Mouse (Mus musculus) G1E (cell line): ENCODE measurements around the gene Cdc42bpg. TPM values are rescaled to one million over a fixed set of nuclear protein-coding genes. Genes with fewer than 3 reads are reported as not detected.

Experiments used
- ATAC-seq: 2 replicates; pipeline ENCODE4 v1.8.0; 2016; ENCODE audit warnings: mild to moderate bottlenecking; ENCODE audit not compliant: insufficient number of reproducible peaks, poor library complexity, low FRiP score, severe bottlenecking; ENCODE audit errors: extremely low read depth
- DNase-seq: peaks from one replicate; pipeline ENCODE4 v3.0.0; 2012; ENCODE audit warnings: low spot score
- H3K27me3 ChIP-seq: 2 replicates; pipeline ENCODE4 v1.6.1; 2012; ENCODE audit warnings: mild to moderate bottlenecking, low read length, inconsistent platforms; ENCODE audit not compliant: insufficient read depth
- H3K36me3 ChIP-seq: replicated peaks from 2 replicates; pipeline ENCODE3; 2012; ENCODE audit warnings: mild to moderate bottlenecking, inconsistent platforms
- H3K4me1 ChIP-seq: 2 replicates; pipeline ENCODE4 v1.6.1; 2012; ENCODE audit warnings: low read depth, low read length, inconsistent platforms, mixed read lengths; ENCODE audit not compliant: insufficient read depth
- H3K4me3 ChIP-seq: 2 replicates; pipeline ENCODE4 v1.5.1; 2012; ENCODE audit warnings: low read depth, mild to moderate bottlenecking, inconsistent platforms, low read length, moderate library complexity, mixed read lengths
- H3K9me3 ChIP-seq: replicated peaks from 2 replicates; pipeline ENCODE4 v1.6.1; 2012; ENCODE audit warnings: inconsistent platforms
- CTCF ChIP-seq: IDR thresholded peaks from 2 replicates; pipeline ENCODE4 v1.5.1; 2012; ENCODE audit warnings: low read depth, low read length, inconsistent platforms, mixed read lengths
- GATA1 ChIP-seq: IDR thresholded peaks from 2 replicates; pipeline ENCODE4 v1.6.1; 2012; ENCODE audit warnings: borderline replicate concordance, low read length, inconsistent platforms, mixed read lengths
- GATA2 ChIP-seq: IDR thresholded peaks from 2 replicates; pipeline ENCODE4 v1.6.1; 2012; ENCODE audit warnings: low read depth, low read length, inconsistent platforms, borderline replicate concordance
- POLR2AphosphoS5 ChIP-seq: IDR thresholded peaks from 2 replicates; pipeline ENCODE4 v1.6.1; 2012; ENCODE audit warnings: low read depth, low read length, inconsistent platforms; ENCODE audit not compliant: insufficient replicate concordance
- TAL1 ChIP-seq: conservative IDR thresholded peaks from 2 replicates; pipeline ENCODE4 v1.6.1; 2012; ENCODE audit warnings: low read depth, low read length, inconsistent platforms, mixed read lengths
- polyA plus RNA-seq: library from polyadenylated mRNA; stranded (reverse); fragments of >175 nt; gene quantifications from 2 replicates; pipeline ENCODE4 v1.2.3, GENCODE M21; 2012
- total RNA-seq, 2 experiments: library from RNA; stranded (forward) in 1 of 2; stranded (reverse) in 1 of 2; fragments of 200-1000 nt in 1 of 2; fragments of >200 nt in 1 of 2; fragmentation: Nextera tagmentation in 1 of 2; gene quantifications; 2 replicates each; pipeline ENCODE4 v1.2.3; 2014 to 2017

The Cdc42bpg gene
- total and polyA plus RNA-seq, 3 experiments: 2.0 to 14.1 (median 5.0) TPM

GRCm38 (mm10) chr19:6364317-6364725 is 58.1 kb downstream of the Cdc42bpg start:
- Histone ChIP-seq H3K4me3 (peak overlapping the region; percentile 97), H3K9me3 (no peaks in the 10 kb centered on the region), H3K4me1 (peaks cover 40% of the 10 kb centered on the region), H3K36me3 (peaks cover 70% of the 10 kb centered on the region), H3K27me3 (no peaks in the 10 kb centered on the region)
- no peak for TF ChIP-seq POLR2AphosphoS5
- no peak for TF ChIP-seq GATA2
- no peak for TF ChIP-seq TAL1
- TF ChIP-seq GATA1: no peak
- ATAC-seq (no peak), DNase-seq (peak; percentile 71)

- DNase-seq (no peak), ATAC-seq (no peak)
- TF ChIP-seq CTCF: no peak
- TF ChIP-seq TAL1: no peak
- no peak for TF ChIP-seq GATA2
- TF ChIP-seq GATA1: no peak
- no peak for TF ChIP-seq POLR2AphosphoS5
- H3K4me1 ChIP-seq: peaks cover 41% of the 10 kb centered on the region
- H3K9me3 ChIP-seq: no peaks in the 10 kb centered on the region
- peaks cover 73% of the 10 kb centered on the region for H3K36me3 ChIP-seq
- no peaks in the 10 kb centered on the region for H3K27me3 ChIP-seq
- H3K4me3 ChIP-seq: peak overlapping the region; percentile 97
Observed at GRCm38 (mm10) chr19:6364842-6365241, 58.6 kb downstream of the Cdc42bpg start.

DNA sequence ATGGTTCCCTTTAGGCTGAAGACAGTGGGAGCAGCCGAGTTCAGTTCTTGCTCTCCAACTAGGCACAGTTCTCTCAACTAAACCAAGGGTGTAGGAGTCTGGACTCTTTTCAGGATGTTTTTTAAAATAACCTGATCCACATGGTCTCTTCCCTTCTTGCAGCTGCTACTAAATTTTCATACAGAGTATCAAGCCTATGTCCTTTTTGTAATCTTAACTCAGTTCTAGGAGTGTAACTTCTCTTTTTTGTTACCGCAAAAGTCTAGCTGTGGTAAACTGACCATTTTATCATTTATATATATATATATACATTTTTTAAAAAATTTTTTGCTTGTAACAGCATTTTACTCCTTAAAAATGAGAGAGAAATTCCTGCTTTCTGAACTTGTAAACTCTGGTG is 63.9 kb downstream of the Cdc42bpg start:
- no peak for ATAC-seq

GRCm38 (mm10) chr19:6372433-6372832 is 66.2 kb downstream of the Cdc42bpg start:
- Histone ChIP-seq H3K9me3 (no peaks in the 10 kb centered on the region), H3K4me3 (no peak overlapping the region), H3K27me3 (no peaks in the 10 kb centered on the region), H3K4me1 (peaks cover 73% of the 10 kb centered on the region), H3K36me3 (peaks cover 98% of the 10 kb centered on the region)
- TF ChIP-seq CTCF: no peak
- no peak for TF ChIP-seq POLR2AphosphoS5
- no peak for TF ChIP-seq TAL1
- no peak for TF ChIP-seq GATA1
- no peak for TF ChIP-seq GATA2
- ATAC-seq (no peak), DNase-seq (no peak)

More for the DNA sequence above, 63.9 kb downstream of the Cdc42bpg start:
- no peaks in the 10 kb centered on the region for H3K27me3 ChIP-seq
- no peaks in the 10 kb centered on the region for H3K9me3 ChIP-seq
- H3K36me3 ChIP-seq: peaks cover 98% of the 10 kb centered on the region
- H3K4me3 ChIP-seq: no peak overlapping the region
- DNase-seq: no peak
- no peak for TF ChIP-seq CTCF
- TF ChIP-seq TAL1: no peak
- no peak for TF ChIP-seq POLR2AphosphoS5
- H3K4me1 ChIP-seq: peaks cover 84% of the 10 kb centered on the region

- Histone ChIP-seq H3K36me3 (peaks cover 98% of the 10 kb centered on the region), H3K4me3 (no peak overlapping the region), H3K27me3 (no peaks in the 10 kb centered on the region), H3K4me1 (peaks cover 71% of the 10 kb centered on the region), H3K9me3 (no peaks in the 10 kb centered on the region)
- ATAC-seq: no peak
- DNase-seq: peak; percentile 29
- TF ChIP-seq CTCF: peak; percentile 62
- no peak for TF ChIP-seq TAL1
- peak; percentile 62; the same call in 1 of the 2 replicates for TF ChIP-seq POLR2AphosphoS5
Observed at GRCm38 (mm10) chr19:6373539-6374400, 67.5 kb downstream of the Cdc42bpg start.

GRCm38 (mm10) chr19:6374571-6374970 is 68.3 kb downstream of the Cdc42bpg start:
- H3K9me3 ChIP-seq: no peaks in the 10 kb centered on the region
- TF ChIP-seq GATA2 (no peak), CTCF (no peak), TAL1 (no peak), GATA1 (no peak), POLR2AphosphoS5 (no peak)
- no peaks in the 10 kb centered on the region for H3K27me3 ChIP-seq
- H3K36me3 ChIP-seq: peaks cover 99% of the 10 kb centered on the region
- no peak overlapping the region for H3K4me3 ChIP-seq
- ATAC-seq (no peak), DNase-seq (no peak)
- peaks cover 69% of the 10 kb centered on the region for H3K4me1 ChIP-seq

Other genes with a start within 250 kb of the Cdc42bpg start
Only the 20 nearest of the 27 such genes appear.
- not detected in 2 replicates for gene Gm28374, start 224.2 kb upstream of the Cdc42bpg start, total RNA-seq (2014; fragmentation: Nextera tagmentation)
- gene Gm28374, start 224.2 kb upstream of the Cdc42bpg start, total RNA-seq (2017): 0.87 and 0.98 TPM in 2 replicates
- 0.37 and 0.75 TPM in 2 replicates for gene Gm28374, start 224.2 kb upstream of the Cdc42bpg start, polyA plus RNA-seq
- gene Zfpl1, start 221.5 kb upstream of the Cdc42bpg start, total RNA-seq (2014; fragmentation: Nextera tagmentation): 21.6 and 24.5 TPM in 2 replicates
- 32.8 and 36.1 TPM in 2 replicates for gene Zfpl1, start 221.5 kb upstream of the Cdc42bpg start, total RNA-seq (2017)
- 56.3 and 59.9 TPM in 2 replicates for gene Zfpl1, start 221.5 kb upstream of the Cdc42bpg start, polyA plus RNA-seq
- 24.7 and 45.0 TPM in 2 replicates for gene Cdca5, start 221.5 kb upstream of the Cdc42bpg start, total RNA-seq (2014; fragmentation: Nextera tagmentation)
- 40.5 and 43.3 TPM in 2 replicates for gene Cdca5, start 221.5 kb upstream of the Cdc42bpg start, total RNA-seq (2017)
- 14.8 and 17.6 TPM in 2 replicates for gene Cdca5, start 221.5 kb upstream of the Cdc42bpg start, polyA plus RNA-seq
- gene AC131692.1, start 212.0 kb upstream of the Cdc42bpg start, total RNA-seq (2014; fragmentation: Nextera tagmentation): 1.3 and 5.6 TPM in 2 replicates
- 1.3 and 1.4 TPM in 2 replicates for gene AC131692.1, start 212.0 kb upstream of the Cdc42bpg start, total RNA-seq (2017)
- 3.4 and 3.5 TPM in 2 replicates for gene AC131692.1, start 212.0 kb upstream of the Cdc42bpg start, polyA plus RNA-seq
- gene Naaladl1, start 200.7 kb upstream of the Cdc42bpg start, total RNA-seq (2014; fragmentation: Nextera tagmentation): 1.1 and 1.8 TPM in 2 replicates
- 0.44 and 0.87 TPM in 2 replicates for gene Naaladl1, start 200.7 kb upstream of the Cdc42bpg start, total RNA-seq (2017)
- gene Naaladl1, start 200.7 kb upstream of the Cdc42bpg start, polyA plus RNA-seq: 0.32 and 0.36 TPM in 2 replicates
- 7.9 and 10.1 TPM in 2 replicates for gene Sac3d1, start 187.8 kb upstream of the Cdc42bpg start, total RNA-seq (2014; fragmentation: Nextera tagmentation)
- gene Sac3d1, start 187.8 kb upstream of the Cdc42bpg start, total RNA-seq (2017): 10.2 and 22.9 TPM in 2 replicates
- 69.2 and 78.7 TPM in 2 replicates for gene Sac3d1, start 187.8 kb upstream of the Cdc42bpg start, polyA plus RNA-seq
- 21.4 and 25.7 TPM in 2 replicates for gene Snx15, start 178.2 kb upstream of the Cdc42bpg start, total RNA-seq (2014; fragmentation: Nextera tagmentation)
- 13.2 and 15.3 TPM in 2 replicates for gene Snx15, start 178.2 kb upstream of the Cdc42bpg start, total RNA-seq (2017)
- 70.1 and 84.0 TPM in 2 replicates for gene Snx15, start 178.2 kb upstream of the Cdc42bpg start, polyA plus RNA-seq
- gene Batf2, start 165.5 kb upstream of the Cdc42bpg start, total RNA-seq (2014; fragmentation: Nextera tagmentation): not detected in 2 replicates
- 0.33 TPM in 1 of 2 replicates, not detected in the other for gene Batf2, start 165.5 kb upstream of the Cdc42bpg start, total RNA-seq (2017)
- not detected in 2 replicates for gene Batf2, start 165.5 kb upstream of the Cdc42bpg start, polyA plus RNA-seq
- 49.8 and 60.0 TPM in 2 replicates for gene Arl2, start 164.9 kb upstream of the Cdc42bpg start, total RNA-seq (2014; fragmentation: Nextera tagmentation)
- gene Arl2, start 164.9 kb upstream of the Cdc42bpg start, total RNA-seq (2017): 28.5 and 29.2 TPM in 2 replicates
- gene Arl2, start 164.9 kb upstream of the Cdc42bpg start, polyA plus RNA-seq: 76.9 and 83.5 TPM in 2 replicates
- not detected in 2 replicates for gene Majin, start 122.1 kb upstream of the Cdc42bpg start, total RNA-seq (2014; fragmentation: Nextera tagmentation)
- 0.11 TPM in 1 of 2 replicates, not detected in the other for gene Majin, start 122.1 kb upstream of the Cdc42bpg start, total RNA-seq (2017)
- not detected in 2 replicates for gene Majin, start 122.1 kb upstream of the Cdc42bpg start, polyA plus RNA-seq
- gene Gpha2, start 80.1 kb upstream of the Cdc42bpg start, total RNA-seq (2014; fragmentation: Nextera tagmentation): not detected in 2 replicates
- not detected in 2 replicates for gene Gpha2, start 80.1 kb upstream of the Cdc42bpg start, total RNA-seq (2017)
- gene Gpha2, start 80.1 kb upstream of the Cdc42bpg start, polyA plus RNA-seq: not detected in 2 replicates
- gene Ppp2r5b, start 70.6 kb upstream of the Cdc42bpg start, total RNA-seq (2014; fragmentation: Nextera tagmentation): 3.4 and 9.0 TPM in 2 replicates
- 5.6 and 6.0 TPM in 2 replicates for gene Ppp2r5b, start 70.6 kb upstream of the Cdc42bpg start, total RNA-seq (2017)
- 7.1 and 8.9 TPM in 2 replicates for gene Ppp2r5b, start 70.6 kb upstream of the Cdc42bpg start, polyA plus RNA-seq
- 18.4 and 31.8 TPM in 2 replicates for gene Atg2a, start 64.8 kb upstream of the Cdc42bpg start, total RNA-seq (2014; fragmentation: Nextera tagmentation)
- gene Atg2a, start 64.8 kb upstream of the Cdc42bpg start, total RNA-seq (2017): 7.0 and 9.4 TPM in 2 replicates
- 44.4 and 45.0 TPM in 2 replicates for gene Atg2a, start 64.8 kb upstream of the Cdc42bpg start, polyA plus RNA-seq
- 18.0 and 18.7 TPM in 2 replicates for gene Ehd1, start 29.7 kb upstream of the Cdc42bpg start, total RNA-seq (2014; fragmentation: Nextera tagmentation)
- 22.0 and 23.3 TPM in 2 replicates for gene Ehd1, start 29.7 kb upstream of the Cdc42bpg start, total RNA-seq (2017)
- 132 and 135 TPM in 2 replicates for gene Ehd1, start 29.7 kb upstream of the Cdc42bpg start, polyA plus RNA-seq
- gene Men1, start 28.5 kb downstream of the Cdc42bpg start, total RNA-seq (2014; fragmentation: Nextera tagmentation): 51.0 and 53.9 TPM in 2 replicates
- gene Men1, start 28.5 kb downstream of the Cdc42bpg start, total RNA-seq (2017): 28.8 and 30.9 TPM in 2 replicates
- 146 and 213 TPM in 2 replicates for gene Men1, start 28.5 kb downstream of the Cdc42bpg start, polyA plus RNA-seq
- 13.3 and 13.4 TPM in 2 replicates for gene Map4k2, start 34.7 kb downstream of the Cdc42bpg start, total RNA-seq (2014; fragmentation: Nextera tagmentation)
- gene Map4k2, start 34.7 kb downstream of the Cdc42bpg start, total RNA-seq (2017): 13.2 and 19.4 TPM in 2 replicates
- gene Map4k2, start 34.7 kb downstream of the Cdc42bpg start, polyA plus RNA-seq: 19.3 and 26.6 TPM in 2 replicates
- 511 and 574 TPM in 2 replicates for gene Sf1, start 57.2 kb downstream of the Cdc42bpg start, total RNA-seq (2014; fragmentation: Nextera tagmentation)
- 96.0 and 104 TPM in 2 replicates for gene Sf1, start 57.2 kb downstream of the Cdc42bpg start, total RNA-seq (2017)
- 1,720 and 2,369 TPM in 2 replicates for gene Sf1, start 57.2 kb downstream of the Cdc42bpg start, polyA plus RNA-seq
- 7.1 TPM in 1 of 2 replicates, not detected in the other for gene Pygm, start 77.9 kb downstream of the Cdc42bpg start, total RNA-seq (2014; fragmentation: Nextera tagmentation)
- gene Pygm, start 77.9 kb downstream of the Cdc42bpg start, total RNA-seq (2017): 0.41 and 0.87 TPM in 2 replicates
- 0.13 and 0.14 TPM in 2 replicates for gene Pygm, start 77.9 kb downstream of the Cdc42bpg start, polyA plus RNA-seq
- not detected in 2 replicates for gene Rasgrp2, start 92.9 kb downstream of the Cdc42bpg start, total RNA-seq (2014; fragmentation: Nextera tagmentation)
- gene Rasgrp2, start 92.9 kb downstream of the Cdc42bpg start, total RNA-seq (2017): 1.5 and 3.7 TPM in 2 replicates
- gene Rasgrp2, start 92.9 kb downstream of the Cdc42bpg start, polyA plus RNA-seq: 2.3 and 3.5 TPM in 2 replicates
- not detected in 2 replicates for gene Nrxn2, start 112.3 kb downstream of the Cdc42bpg start, total RNA-seq (2014; fragmentation: Nextera tagmentation)
- 0.16 and 0.23 TPM in 2 replicates for gene Nrxn2, start 112.3 kb downstream of the Cdc42bpg start, total RNA-seq (2017)
- 0.03 and 0.23 TPM in 2 replicates for gene Nrxn2, start 112.3 kb downstream of the Cdc42bpg start, polyA plus RNA-seq